Mouse (Mus musculus) right cerebral cortex, adult 18-20 months (tissue): ENCODE results near the gene Zdhhc18.

Experiments
- DNase-seq: peaks from one replicate; pipeline ENCODE4 v3.0.0; 2022; ENCODE audit warnings: mixed read lengths

The Zdhhc18 gene

DNA sequence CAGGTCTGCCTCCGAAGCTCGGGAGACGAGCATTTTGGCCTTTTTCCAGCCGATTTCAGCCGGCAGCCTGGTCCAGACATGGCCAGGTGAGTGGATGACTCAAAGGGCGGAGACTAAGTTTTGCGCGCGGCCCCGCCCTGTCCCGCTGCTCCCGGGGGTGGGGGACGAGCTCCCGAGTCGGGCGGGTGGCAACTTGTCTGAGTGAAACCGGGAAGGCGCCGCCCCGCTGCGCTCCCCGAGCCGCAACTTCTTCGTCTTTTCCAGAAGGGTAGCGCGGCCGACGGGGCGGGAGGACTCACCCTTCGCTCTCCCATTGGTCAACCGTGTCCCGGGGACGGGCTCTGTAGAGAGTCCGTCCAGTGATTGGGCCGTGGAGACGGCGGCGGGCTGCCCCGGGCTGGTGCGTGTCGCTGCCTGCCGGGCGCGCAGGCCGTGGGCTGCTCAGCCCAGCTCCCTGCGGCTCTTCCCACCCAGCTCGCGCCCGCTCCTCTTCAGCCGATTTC lies 50.3 kb downstream of the Zdhhc18 start:
- DNase-seq = peak; percentile 86

DNA sequence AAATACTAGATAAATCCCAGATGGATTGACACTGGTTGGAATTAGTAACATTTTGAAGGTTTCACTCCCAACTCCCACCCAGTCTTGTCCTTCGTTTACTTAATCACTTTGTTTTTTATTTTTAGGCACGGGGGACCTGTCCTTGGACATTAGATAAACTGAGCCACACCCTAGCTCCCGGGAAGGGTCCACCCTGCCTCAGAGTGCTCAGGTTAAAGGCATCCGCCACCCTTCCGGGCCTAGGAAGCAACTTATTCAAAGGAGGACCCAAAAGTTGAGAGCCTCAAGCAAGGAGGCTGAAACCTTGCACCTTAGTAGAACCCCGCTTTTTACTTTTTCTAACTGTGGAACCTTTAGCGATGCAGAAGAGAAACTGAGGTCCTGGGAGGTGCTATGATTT lies 50.8 kb downstream of the Zdhhc18 start:
- no peak for DNase-seq

DNA sequence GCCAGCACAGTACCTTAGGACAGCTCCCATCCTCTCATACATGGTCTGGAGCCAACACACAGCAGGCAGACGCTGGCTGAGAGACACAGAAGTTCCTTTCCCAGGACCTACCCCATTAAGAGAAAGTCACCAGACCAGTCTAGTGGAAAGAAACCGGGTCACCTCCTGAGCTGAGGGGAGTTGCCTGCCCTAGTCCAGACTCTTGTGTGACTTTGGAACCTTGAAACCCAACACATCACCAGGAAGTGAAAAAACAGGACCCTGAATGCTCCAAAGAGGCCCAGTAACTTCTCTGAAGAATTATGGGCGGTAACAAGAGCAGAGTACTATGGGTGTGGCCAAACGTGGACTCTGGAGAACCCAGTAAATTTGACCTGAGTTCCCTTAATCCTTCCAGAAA lies 51.3 kb downstream of the Zdhhc18 start:
- no peak for DNase-seq

DNA sequence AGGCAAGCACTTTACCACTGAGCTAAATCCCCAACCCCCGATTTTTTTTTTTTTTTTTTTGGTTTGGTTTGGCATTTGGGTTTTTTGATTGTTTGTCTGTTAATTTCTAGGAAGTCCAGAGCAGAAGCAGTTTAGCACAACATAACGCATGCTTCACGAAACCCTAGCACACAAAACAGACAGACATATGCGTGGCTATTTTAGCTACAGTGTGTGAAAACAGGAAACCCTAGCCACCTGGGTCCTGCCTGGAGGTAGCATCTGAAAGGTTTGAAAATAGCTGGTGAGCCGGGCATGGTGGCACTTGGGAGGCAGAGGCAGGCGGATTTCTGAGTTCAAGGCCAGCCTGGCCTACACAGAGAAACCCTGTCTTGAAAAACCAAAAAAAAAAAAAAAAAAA lies 53.9 kb downstream of the Zdhhc18 start:
- no peak for DNase-seq

DNA sequence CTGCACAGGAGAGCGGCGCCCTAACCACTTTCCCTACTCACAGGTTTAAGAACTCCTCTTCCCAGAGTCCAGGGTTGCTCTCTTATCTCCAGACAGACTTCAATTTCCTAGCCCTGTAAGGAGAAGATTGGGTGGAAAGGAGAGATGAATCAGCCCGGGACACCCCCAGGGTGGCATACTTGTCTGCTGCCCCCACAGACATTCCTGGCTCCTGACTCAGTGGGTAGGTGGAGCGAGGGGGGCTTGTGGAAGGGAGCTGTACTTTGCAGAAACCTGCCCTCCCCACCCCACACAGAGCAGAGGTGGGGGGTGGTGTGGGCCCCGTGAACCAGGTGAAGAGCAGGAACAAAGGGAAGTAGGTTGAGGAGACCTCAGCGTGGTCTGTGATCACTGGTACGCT lies 54.4 kb downstream of the Zdhhc18 start:
- peak; percentile 55 for DNase-seq

DNA sequence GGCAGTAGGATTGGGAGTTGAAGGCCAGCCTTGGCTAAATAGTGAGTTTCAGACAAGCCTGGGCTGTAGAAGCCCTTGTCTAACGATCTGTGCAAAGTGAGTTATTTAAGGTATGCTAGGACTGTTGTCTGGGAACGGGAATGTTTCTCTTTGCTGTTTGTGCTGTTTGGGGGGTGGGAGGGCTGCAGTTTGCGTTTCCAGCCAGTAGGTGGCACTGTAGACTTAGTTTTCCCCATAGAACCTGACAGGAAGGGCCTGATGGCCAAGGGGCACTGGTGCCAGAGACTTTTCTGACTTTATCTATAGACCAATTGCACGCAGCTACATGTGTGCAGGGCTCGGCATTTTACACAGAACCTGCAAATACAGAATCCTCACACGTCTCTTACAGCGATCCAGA lies 57.4 kb downstream of the Zdhhc18 start:
- DNase-seq = peak; percentile 29

DNA sequence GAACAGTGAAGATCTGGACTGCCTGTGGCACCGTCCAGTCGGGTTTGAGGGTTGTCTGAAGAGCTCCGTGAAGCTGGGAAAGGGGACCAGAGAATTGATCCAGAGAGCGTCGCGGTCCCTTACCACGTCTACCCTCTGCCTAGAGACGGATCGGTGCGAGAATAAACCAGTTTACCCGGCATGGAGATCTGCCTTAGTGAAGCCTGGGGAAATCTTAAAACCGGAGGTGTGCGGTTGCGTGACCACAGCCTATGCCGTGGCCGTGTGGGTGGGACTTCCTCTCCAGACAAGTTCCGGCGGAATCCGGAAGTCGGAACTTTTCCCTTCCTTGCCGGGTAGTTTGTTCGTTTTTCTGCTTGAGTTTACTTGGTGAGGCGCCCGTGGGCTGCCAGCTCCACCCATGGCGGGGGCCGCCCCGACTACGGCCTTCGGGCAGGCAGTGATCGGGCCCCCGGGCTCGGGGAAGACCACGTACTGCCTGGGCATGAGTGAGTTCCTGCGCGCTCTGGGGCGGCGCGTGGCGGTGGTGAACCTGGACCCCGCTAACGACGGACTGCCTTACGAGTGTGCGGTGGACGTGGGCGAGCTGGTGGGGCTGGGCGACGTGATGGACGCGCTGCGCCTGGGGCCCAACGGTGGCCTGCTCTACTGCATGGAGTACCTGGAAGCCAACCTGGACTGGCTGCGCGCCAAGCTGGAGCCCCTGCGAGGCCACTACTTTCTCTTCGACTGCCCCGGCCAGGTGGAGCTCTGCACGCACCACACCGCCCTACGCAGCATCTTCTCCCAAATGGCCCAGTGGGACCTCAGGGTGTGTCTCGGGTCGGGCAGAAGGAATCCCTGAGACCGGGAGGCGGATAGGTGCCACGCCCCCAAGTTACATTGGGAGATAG lies 65.6 kb downstream of the Zdhhc18 start, which contains the start of gene Gpn2:
Gpn2 (plus strand) TSS at position 304 of the 893 bp plus-strand sequence.
- DNase-seq = peak; percentile 90

DNA sequence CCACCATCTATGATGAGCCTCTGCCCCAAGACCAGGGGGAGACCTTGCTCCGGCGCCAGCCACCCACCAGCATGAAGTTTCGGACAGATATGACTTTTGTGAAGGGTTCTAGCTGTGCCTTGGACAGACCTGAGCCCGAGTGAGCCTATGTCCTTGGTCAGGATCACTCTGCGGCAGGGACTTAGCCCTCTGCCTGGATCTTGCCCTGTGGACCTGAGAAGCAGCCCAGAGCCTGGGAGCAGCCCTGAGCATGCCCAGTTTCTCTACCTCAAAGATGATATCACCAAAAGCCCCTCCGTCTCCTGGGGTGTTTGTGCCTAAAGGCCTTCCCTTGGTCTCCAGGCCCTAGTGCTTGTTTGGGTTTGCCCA lies 66.3 kb downstream of the Zdhhc18 start:
- no peak for DNase-seq

DNA sequence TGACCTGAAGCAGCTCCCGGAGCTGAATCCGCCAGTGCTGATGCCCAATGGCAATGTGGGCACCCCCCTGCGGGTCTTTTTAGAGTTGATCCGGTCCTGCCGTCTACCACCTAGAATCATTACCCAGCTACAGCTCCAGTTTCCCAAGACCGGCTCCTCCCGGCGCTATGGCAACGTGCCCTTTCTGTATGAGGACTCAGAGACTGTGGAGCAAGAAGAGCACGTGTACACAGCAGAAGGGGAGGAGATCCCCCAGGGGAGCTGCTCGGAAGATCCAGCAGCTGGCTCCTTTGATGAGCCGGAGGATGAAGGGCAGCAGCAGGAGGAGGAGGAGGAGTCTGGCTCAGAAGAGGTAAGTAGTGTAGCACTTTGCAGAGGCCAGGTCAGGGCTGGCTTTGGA lies 72.0 kb downstream of the Zdhhc18 start:
- no peak for DNase-seq

DNA sequence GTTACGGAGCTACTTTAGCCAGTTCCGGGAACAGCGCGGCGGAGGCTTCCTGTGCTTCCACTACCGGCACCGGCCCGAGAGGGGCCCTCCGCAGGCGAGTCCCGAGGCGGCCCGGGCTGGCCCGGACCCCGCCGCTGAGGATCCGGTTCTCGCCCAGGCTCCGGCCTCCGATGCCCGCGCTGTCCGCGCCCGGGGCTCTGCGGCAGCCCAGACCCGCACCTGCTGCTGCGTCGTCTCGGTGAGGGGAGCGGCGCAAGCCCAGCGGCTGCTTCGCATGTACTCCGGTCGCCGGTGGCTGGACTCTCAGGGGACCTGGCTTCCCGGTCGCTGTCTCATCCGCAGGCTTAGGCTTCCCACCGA lies 75.1 kb downstream of the Zdhhc18 start:
- no peak for DNase-seq

DNA sequence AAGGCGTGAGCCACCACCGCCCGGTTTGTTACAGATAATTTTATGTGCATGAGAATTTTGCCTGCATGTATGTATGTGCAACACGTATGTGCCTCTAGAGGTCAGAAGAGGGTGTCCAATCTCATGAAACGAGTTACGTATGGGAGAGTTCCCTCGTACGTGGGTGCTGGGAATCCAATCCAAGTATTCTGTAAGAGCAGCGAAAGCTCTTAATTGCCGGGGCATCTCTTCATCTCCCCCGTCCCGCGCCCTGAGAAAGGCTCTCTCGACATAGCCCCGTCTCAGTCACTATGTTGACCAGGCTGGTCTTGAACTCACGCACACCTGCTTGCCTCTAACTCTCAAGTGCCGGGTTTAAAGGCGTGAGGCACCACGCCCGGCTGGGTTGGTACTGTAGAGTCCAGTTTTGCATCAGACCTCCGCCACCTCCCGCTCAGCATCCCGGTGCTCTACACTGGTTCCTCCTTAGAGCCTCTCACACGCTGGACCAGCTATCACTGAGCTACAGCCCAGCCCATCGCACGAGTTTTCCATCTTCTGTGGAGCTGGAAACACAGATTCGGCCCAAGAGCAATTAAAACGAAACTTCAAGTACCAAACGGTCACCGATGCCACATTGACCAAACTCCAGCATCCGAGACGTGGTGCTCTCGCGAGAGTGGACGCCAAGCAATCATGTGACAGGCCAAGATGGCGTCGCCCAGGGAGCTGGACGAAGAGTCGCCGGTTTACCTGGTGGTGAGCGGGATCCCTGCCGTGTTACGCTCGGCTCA lies 75.7 kb downstream of the Zdhhc18 start, which contains the start of gene Gpatch3:
Gpatch3 (plus strand) TSS at position 676 of the 773 bp plus-strand sequence.
- peak; percentile 93 for DNase-seq

DNA sequence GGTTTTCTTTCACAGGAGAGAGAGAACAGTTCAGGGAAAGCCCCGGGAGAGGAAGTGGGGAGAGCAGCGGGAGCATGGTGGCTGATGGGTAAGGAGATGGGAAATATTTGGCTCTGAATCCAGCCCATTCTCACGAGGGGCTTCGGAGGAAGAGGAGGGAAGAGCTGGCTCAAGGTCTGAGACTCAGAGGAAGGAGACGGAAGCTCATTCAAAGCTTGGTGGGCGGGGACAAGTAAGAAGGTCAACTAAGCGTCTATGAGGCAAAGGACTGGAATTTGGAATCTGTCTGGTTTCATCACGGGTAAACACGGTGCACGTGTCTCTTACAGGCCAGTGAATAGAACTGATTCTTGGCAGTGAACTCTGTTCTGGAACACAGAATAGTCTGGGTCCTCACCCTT lies 79.9 kb downstream of the Zdhhc18 start:
- no peak for DNase-seq

DNA sequence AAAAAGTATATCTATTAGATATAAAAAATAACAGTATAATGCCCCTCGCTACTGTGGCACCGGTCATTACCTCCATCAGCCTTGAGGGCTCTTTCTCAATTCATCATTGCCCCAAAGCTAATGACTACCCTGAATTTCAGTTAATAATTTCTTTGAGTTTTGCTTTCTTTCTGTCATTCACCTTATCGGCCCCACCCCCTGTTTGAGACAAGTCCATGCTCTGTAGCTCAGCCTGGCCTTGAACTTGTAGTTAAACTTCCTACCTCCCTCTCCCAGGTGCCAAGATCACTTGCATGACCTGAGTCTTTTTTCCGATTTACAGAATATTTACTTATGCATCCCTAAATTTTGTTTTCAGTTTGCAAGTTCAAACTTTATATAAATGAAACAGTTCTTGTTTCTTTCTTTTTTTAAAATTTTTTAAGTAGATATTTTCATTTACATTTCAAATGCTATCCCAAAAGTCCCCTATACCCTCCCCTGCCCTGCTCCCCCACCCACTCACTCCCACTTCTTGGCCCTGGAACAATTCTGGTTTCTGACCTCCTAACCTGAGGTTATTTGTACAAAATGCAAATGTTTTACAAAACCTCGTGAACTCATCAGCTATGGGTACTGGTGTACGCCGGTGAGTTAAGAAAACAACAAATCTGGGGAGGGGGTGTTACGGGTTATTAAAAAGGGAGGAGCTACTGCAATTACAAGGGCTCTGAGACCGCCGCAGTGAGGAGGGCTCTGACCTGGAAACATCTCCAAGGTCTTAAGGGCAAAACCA lies 80.5 kb downstream of the Zdhhc18 start:
- DNase-seq = no peak

DNA sequence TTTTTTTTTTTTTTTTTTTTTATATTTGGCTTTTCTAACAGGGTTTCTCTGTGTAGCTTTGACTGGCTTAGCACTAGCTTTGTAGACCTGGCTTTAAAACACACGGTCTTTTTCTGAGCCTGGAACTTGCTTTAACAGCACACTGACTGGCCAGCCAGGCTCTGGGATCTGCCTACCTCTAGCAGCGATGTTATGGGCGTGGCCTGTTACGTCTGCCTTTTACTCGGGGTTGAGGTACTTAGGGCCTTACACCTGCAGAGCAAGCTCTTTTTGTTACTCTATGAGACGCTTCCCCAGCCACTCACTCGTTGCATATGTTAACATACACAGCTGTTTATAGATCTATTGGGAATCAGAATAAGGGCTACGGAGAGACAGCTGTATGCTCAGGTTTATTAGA lies 82.7 kb downstream of the Zdhhc18 start:
- DNase-seq = no peak

DNA sequence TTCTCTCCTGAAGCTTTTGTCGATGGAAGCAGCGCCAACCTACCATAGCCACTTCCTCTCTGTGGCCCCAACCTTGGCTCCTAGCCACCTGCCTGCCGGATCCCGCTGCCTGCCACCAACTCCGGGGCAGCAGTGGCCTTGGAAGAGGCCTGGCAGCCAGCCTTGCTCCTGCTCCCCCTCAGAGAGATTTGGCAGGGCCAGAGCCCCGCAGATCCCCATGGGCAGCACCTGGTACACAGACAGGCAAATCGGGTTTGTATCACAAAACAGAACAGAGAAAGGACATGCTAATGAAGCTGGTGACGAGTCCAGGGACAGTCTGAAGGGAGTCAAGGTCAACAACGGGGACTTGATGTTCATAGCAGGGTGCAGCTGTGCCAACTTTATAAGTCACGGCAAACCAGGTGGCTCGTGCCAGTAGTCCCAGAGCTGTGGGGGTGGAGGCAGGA lies 86.8 kb downstream of the Zdhhc18 start:
- no peak for DNase-seq

DNA sequence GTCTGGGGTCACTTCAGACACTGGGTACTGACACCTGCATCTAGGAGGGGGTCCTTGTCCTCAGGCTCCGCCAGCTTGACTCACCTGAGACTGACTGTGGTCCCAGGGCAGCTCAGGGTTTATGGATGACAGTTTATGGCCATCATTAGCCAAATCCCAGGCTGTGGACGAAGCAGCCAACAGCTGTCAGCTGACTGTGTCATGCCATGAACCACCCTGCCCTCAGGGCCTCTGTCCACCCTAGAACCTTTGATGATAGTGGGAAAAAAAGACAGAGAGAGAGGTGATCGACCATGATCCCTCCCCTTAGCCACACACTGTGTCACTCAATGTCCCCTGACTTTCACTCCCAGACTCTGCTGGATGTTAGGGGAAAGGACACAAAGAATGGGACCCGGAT lies 88.3 kb downstream of the Zdhhc18 start:
- DNase-seq = no peak

DNA sequence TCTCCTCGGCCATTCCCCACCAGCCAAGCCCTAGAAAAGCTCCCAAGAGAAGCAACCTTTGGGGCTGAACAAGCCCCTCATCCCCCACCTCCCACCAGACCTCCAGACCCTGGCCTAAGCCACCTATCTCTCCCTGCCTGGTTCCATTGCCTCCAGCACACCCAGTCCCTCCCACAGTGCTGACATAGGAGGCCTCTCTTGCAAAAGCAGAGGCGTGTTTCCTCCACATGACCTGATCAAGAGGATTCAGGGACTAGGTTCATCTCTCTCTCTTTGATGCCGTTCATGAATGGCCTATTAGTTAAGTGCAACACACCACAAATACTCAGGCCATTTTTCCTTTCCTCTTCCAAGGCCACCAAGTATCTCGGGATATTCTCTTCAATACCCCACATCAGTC lies 90.1 kb downstream of the Zdhhc18 start:
- no peak for DNase-seq

DNA sequence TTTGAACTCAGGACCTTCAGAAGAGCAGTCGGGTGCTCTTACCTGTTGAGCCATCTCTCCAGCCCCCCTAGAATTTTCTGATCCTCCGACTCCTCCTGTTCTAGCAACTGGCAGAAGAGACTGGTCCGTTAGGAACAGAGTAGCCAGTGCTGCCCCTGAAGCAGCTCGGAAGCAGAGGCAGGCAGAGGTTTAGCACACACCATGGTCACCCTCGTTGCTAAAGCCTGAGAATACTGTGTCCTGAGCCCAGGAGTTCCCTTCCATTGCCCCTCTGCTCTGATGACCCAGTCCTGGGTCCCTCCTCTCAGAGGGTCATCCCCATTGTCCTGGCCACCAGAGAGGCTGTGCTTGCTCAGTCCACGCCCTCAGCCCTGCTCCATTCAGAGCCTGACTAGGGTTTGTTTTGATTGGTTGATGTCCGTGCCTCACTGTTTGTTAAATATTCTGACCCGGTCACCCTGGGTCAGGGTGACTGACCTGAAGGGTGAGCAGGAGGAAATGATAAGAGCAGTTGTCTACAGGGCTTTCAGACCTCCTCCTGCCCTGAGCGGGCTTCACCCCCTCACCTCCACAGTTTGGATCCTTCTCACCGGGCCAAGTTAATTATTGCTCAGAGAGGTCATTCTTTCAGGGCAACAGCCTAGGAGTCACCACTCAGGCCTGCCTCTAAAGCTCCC lies 92.8 kb downstream of the Zdhhc18 start:
- DNase-seq = no peak
